Mouse (Mus musculus) liver, embryonic 11.5 days (tissue): ENCODE measurements around the gene Doc2g. TPM values are rescaled to one million over a fixed set of nuclear protein-coding genes. Genes with fewer than 3 reads are reported as not detected.

Experiments
- ATAC-seq: fragments of 200-750 bp; cut with Nextera tagmentation; replicated peaks from 2 replicates; pipeline ENCODE4 v1.8.0; 2017; ENCODE audit warnings: moderate number of reproducible peaks, mild to moderate bottlenecking, moderate TSS enrichment, moderate library complexity; ENCODE audit not compliant: low FRiP score
- DNase-seq: peaks from one replicate; pipeline ENCODE4 v3.0.0-alpha.2; 2017; ENCODE audit warnings: low spot score
- H3K27ac ChIP-seq: fragments of 300-500 bp; sonication (generic); 2 replicates; pipeline ENCODE4 v1.5.1; 2014; ENCODE audit warnings: mild to moderate bottlenecking, low read depth, low read length, control low read depth
- H3K27me3 ChIP-seq: fragments of 300-500 bp; sonication (generic); replicated peaks from 2 replicates; pipeline ENCODE4 v1.6.1; 2014; ENCODE audit warnings: low read length, mixed read lengths; ENCODE audit not compliant: control insufficient read depth, insufficient read depth
- H3K36me3 ChIP-seq: fragments of 300-500 bp; sonication (generic); 2 replicates; pipeline ENCODE4 v1.6.1; 2014; ENCODE audit warnings: mild to moderate bottlenecking, low read length, moderate library complexity, mixed read lengths; ENCODE audit not compliant: control insufficient read depth, insufficient read depth
- H3K4me1 ChIP-seq: fragments of 300-500 bp; sonication (generic); replicated peaks from 2 replicates; pipeline ENCODE4 v1.6.1; 2014; ENCODE audit warnings: low read length, mixed read lengths; ENCODE audit not compliant: control insufficient read depth, insufficient read depth
- H3K4me2 ChIP-seq: fragments of 300-500 bp; sonication (generic); 2 replicates; pipeline ENCODE4 v1.6.1; 2014; ENCODE audit warnings: mild to moderate bottlenecking, control low read depth, moderate library complexity
- H3K4me3 ChIP-seq: fragments of 300-500 bp; sonication (generic); 2 replicates; pipeline ENCODE4 v1.5.1; 2014; ENCODE audit warnings: low read depth, low read length, control low read depth
- H3K9ac ChIP-seq: fragments of 300-500 bp; sonication (generic); 2 replicates; pipeline ENCODE4 v1.6.1; 2014; ENCODE audit warnings: low read depth, low read length, control low read depth
- H3K9me3 ChIP-seq: fragments of 300-500 bp; sonication (generic); 2 replicates; pipeline ENCODE4 v1.6.1; 2016; ENCODE audit warnings: low read length, inconsistent platforms, mixed read lengths; ENCODE audit not compliant: control insufficient read depth
- WGBS: fragments of 180-500 bp; shearing (Covaris S2); extraction: QIAGEN DNeasy Blood & Tissue Kit; methylation state at CpG from one replicate; pipeline ENCODE4 v1.1.7; 2014; 5-methylcytosine and 5-hydroxymethylcytosine counted together
- polyA plus RNA-seq: library from polyadenylated mRNA; unstranded; fragments of >200 nt; fragmentation: Nextera tagmentation; extraction: Ambion mirVana; gene quantifications from 2 replicates; pipeline ENCODE4 v1.2.1, GENCODE M21; 2014

The Doc2g gene
- polyA plus RNA-seq, 1 experiment from 2014 or later, result 4.1 TPM

DNA sequence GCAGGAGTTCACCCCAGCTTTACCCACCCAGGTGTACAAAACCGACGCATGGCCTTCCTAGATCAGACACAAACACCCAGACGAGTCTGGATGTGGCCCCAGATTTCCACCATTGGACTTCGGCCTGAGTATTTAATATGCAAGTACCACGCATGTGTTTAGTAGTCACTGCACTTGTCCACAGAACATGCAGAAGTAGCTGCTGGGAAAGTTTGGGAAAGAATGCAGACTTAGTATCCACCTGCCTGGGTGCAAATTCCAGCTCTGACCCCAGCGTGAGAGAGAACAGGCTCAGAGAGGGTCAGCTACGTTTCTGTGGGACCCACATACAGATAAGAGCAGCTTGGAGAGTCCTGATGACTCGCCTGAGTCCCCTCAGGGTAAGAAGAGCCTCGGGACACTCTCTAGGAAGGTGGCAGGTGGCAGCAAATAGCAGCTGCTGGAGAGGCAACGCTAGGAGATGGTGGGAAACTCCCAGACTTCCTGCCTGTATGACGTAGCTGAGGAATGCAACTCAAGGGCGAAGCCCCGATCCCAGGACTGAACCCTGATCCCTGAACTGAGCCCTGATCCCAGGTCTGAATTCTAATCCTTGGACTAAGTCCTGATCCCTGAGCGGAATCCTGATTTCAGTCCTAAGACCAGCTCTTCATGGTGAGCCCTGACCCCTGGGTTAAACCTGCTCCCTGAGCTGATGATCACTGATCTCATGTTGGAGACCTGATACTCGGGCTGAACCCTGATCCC is 53.0 kb downstream of the Doc2g start:
- no peak for DNase-seq
- peaks cover under 1% of the 10 kb centered on the region for H3K9me3 ChIP-seq
- WGBS, result 50% methylated on average over 15 of the region's 15 CpGs

More for the DNA sequence above, 53.0 kb downstream of the Doc2g start:
- H3K4me3 ChIP-seq, result no peak overlapping the region
- no peaks in the 10 kb centered on the region for H3K27me3 ChIP-seq
- no peaks in the 10 kb centered on the region for H3K36me3 ChIP-seq
- no peak for ATAC-seq
- no peak overlapping the region for H3K4me2 ChIP-seq
- peaks cover 29% of the 10 kb centered on the region for H3K4me1 ChIP-seq
- H3K9ac ChIP-seq, result no peak overlapping the region
- H3K27ac ChIP-seq, result no peak overlapping the region

Other genes starting within 250 kb of the Doc2g start
- gene Kmt5b, start 235.9 kb upstream of the Doc2g start, polyA plus RNA-seq, result 17.8 and 17.9 TPM in 2 replicates
- 35.4 and 37.5 TPM in 2 replicates for gene Chka, start 151.5 kb upstream of the Doc2g start, polyA plus RNA-seq
- gene Tcirg1, start 96.2 kb upstream of the Doc2g start, polyA plus RNA-seq, result 39.8 and 42.8 TPM in 2 replicates
- gene Ndufs8, start 90.5 kb upstream of the Doc2g start, polyA plus RNA-seq, result 278 and 287 TPM in 2 replicates
- gene Aldh3b1, start 73.5 kb upstream of the Doc2g start, polyA plus RNA-seq, result 1.7 TPM in 2 replicates
- gene Unc93b1, start 68.1 kb upstream of the Doc2g start, polyA plus RNA-seq, result 14.2 and 16.0 TPM in 2 replicates
- gene Aldh3b3, start 44.7 kb upstream of the Doc2g start, polyA plus RNA-seq, result not detected in 2 replicates
- 0.48 and 0.70 TPM in 2 replicates for gene Aldh3b2, start 31.0 kb upstream of the Doc2g start, polyA plus RNA-seq
- gene Acy3, start 16.7 kb upstream of the Doc2g start, polyA plus RNA-seq, result 12.0 and 14.5 TPM in 2 replicates
- gene Tbx10, start 10.6 kb upstream of the Doc2g start, polyA plus RNA-seq, result 1.8 TPM in 2 replicates
- 30.8 and 32.3 TPM in 2 replicates for gene Nudt8, start 2.7 kb upstream of the Doc2g start, polyA plus RNA-seq
- gene Gm49405, start 2.7 kb upstream of the Doc2g start, polyA plus RNA-seq, result 1.6 and 2.4 TPM in 2 replicates
- gene Ndufv1, start 9.5 kb downstream of the Doc2g start, polyA plus RNA-seq, result 232 and 234 TPM in 2 replicates
- 733 and 765 TPM in 2 replicates for gene Gstp1, start 34.7 kb downstream of the Doc2g start, polyA plus RNA-seq
- gene Gstp2, start 42.7 kb downstream of the Doc2g start, polyA plus RNA-seq, result 5.5 and 6.1 TPM in 2 replicates
- 14.6 and 16.7 TPM in 2 replicates for gene Gstp3, start 56.3 kb downstream of the Doc2g start, polyA plus RNA-seq
- gene Cabp2, start 78.3 kb downstream of the Doc2g start, polyA plus RNA-seq, result 0.51 and 0.52 TPM in 2 replicates
- gene Cdk2ap2, start 93.9 kb downstream of the Doc2g start, polyA plus RNA-seq, result 121 and 135 TPM in 2 replicates
- 7.2 and 8.0 TPM in 2 replicates for gene Pitpnm1, start 96.7 kb downstream of the Doc2g start, polyA plus RNA-seq
- gene Aip, start 122.5 kb downstream of the Doc2g start, polyA plus RNA-seq, result 56.2 and 61.8 TPM in 2 replicates
- gene Gpr152, start 136.5 kb downstream of the Doc2g start, polyA plus RNA-seq, result not detected in 2 replicates
- 0.21 TPM in 1 of 2 replicates, not detected in the other for gene Cabp4, start 140.7 kb downstream of the Doc2g start, polyA plus RNA-seq
- 126 and 132 TPM in 2 replicates for gene Coro1b, start 145.3 kb downstream of the Doc2g start, polyA plus RNA-seq
- gene Ptprcap, start 150.3 kb downstream of the Doc2g start, polyA plus RNA-seq, result 38.7 and 41.1 TPM in 2 replicates
- gene Rps6kb2, start 160.0 kb downstream of the Doc2g start, polyA plus RNA-seq, result 41.0 and 53.5 TPM in 2 replicates
- 0.89 and 1.2 TPM in 2 replicates for gene Carns1, start 172.2 kb downstream of the Doc2g start, polyA plus RNA-seq
- gene Tbc1d10c, start 188.0 kb downstream of the Doc2g start, polyA plus RNA-seq, result 3.3 and 3.4 TPM in 2 replicates
- gene Ppp1ca, start 188.8 kb downstream of the Doc2g start, polyA plus RNA-seq, result 773 and 809 TPM in 2 replicates
- 35.7 and 38.8 TPM in 2 replicates for gene Rad9a, start 198.3 kb downstream of the Doc2g start, polyA plus RNA-seq
- 1.9 and 2.4 TPM in 2 replicates for gene Clcf1, start 210.9 kb downstream of the Doc2g start, polyA plus RNA-seq
- gene AC109138.7, start 211.0 kb downstream of the Doc2g start, polyA plus RNA-seq, result not detected in 2 replicates
- 22.1 and 24.9 TPM in 2 replicates for gene Pold4, start 228.6 kb downstream of the Doc2g start, polyA plus RNA-seq